Comparison of ENCODE assay signal across 7 mouse cellular contexts in the genomic region with DNA sequence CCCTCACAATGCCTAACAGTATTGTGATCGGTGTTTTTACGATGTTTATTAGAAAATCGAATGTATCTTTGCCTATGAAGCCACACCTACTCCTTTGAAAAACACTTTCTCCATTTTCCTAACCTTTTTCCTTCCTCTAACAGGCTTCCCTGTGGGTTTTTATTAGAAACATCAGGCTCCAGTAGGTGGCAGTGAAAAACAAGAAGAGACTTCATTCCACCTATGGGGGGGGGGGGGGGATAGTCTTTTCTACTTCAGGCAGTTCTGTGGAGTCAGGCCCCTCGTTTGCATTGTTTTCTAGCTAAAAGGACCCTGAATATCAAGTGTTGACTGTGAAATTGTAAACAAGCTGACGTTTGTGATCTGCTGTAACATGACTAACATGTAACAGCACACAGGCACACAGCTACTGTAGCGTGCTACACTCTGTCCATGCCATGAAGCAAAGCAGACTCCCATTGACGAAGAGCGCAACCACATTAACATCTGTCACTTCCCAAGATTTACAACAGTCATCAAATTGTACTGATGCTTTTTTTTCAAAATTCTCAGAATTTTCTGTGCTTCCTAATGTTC. TPM values are rescaled to one million over a fixed set of nuclear protein-coding genes. Genes with fewer than 3 reads are reported as not detected.
DNase-seq lines count a peak whose midpoint lies in the region; ATAC-seq and TF ChIP-seq lines count a peak whose summit lies in the region.

No protein-coding gene starts in this region.

- no peak overlapping the region for H3K4me2 ChIP-seq in liver, embryonic 12.5 days
- H3K4me2 ChIP-seq in hindbrain, postnatal 0 days (ENCODE audit: low read depth, low read length), result no peak overlapping the region

- no peak overlapping the region for H3K4me3 ChIP-seq in liver, adult 2 months (ENCODE audit: insufficient read depth, low read depth, low read length)
- no peak overlapping the region for H3K4me3 ChIP-seq in liver, embryonic 12.5 days
- no peak overlapping the region for H3K4me3 ChIP-seq in hindbrain, postnatal 0 days (ENCODE audit: low read length)

- WGBS in liver, adult 2 months, result 49% methylated on average over 8 of the region's 8 CpGs
- WGBS in liver, embryonic 12.5 days (ENCODE audit: insufficient replicate concordance), result 51% methylated on average over 8 of the region's 8 CpGs
- 57% methylated on average over 8 of the region's 8 CpGs for WGBS in hindbrain, postnatal 0 days

- no peak overlapping the region for H3K9ac ChIP-seq in liver, adult 2 months (ENCODE audit: low read depth, low read length)
- H3K9ac ChIP-seq in liver, embryonic 12.5 days, result no peak overlapping the region
- no peak overlapping the region for H3K9ac ChIP-seq in hindbrain, postnatal 0 days (replicated peaks; ENCODE audit: low read length)

- DNase-seq in liver, adult 2 months (ENCODE audit: extremely low read depth, low read depth, low spot score), result no peak
- peak; percentile 73 for DNase-seq in embryo, embryonic 10.5 days (ENCODE audit: low spot score)
- peak; percentile 71 for DNase-seq in hindbrain, postnatal 0 days (ENCODE audit: low spot score)
- DNase-seq in retina, embryonic 14.5 days (ENCODE audit: low spot score), result peak; percentile 26
- DNase-seq in urinary bladder, adult 2 months (ENCODE audit: low spot score), result no peak

- H3K36me3 ChIP-seq in liver, adult 2 months (ENCODE audit: control insufficient read depth, insufficient read depth, low read length), result peaks cover 14% of the 10 kb centered on the region
- H3K36me3 ChIP-seq in liver, embryonic 12.5 days, result peaks cover 21% of the 10 kb centered on the region
- peaks cover 22% of the 10 kb centered on the region; the same call in 1 of the 2 replicates for H3K36me3 ChIP-seq in hindbrain, postnatal 0 days (ENCODE audit: insufficient read depth, low read length)

- H3K27ac ChIP-seq in liver, adult 2 months (replicated peaks; ENCODE audit: insufficient read depth, low read depth, low read length), result no peak overlapping the region
- H3K27ac ChIP-seq in liver, embryonic 12.5 days, result no peak overlapping the region
- no peak overlapping the region for H3K27ac ChIP-seq in hindbrain, postnatal 0 days

- no peaks in the 10 kb centered on the region for H3K27me3 ChIP-seq in liver, adult 2 months (ENCODE audit: control insufficient read depth, insufficient read depth, low read length)
- H3K27me3 ChIP-seq in liver, embryonic 12.5 days (replicated peaks), result no peaks in the 10 kb centered on the region
- no peaks in the 10 kb centered on the region for H3K27me3 ChIP-seq in hindbrain, postnatal 0 days (ENCODE audit: insufficient read depth, low read length)

- peak; percentile 15; the same call in 1 of the 2 replicates for TF ChIP-seq CTCF in liver, adult 2 months (IDR thresholded peaks at IDR 0.05; ENCODE audit: low read depth, low read length)
- TF ChIP-seq CTCF in hindbrain, postnatal 0 days (IDR thresholded peaks at IDR 0.05; ENCODE audit: low read depth), result peak; percentile 69

- H3K9me3 ChIP-seq in liver, embryonic 12.5 days (replicated peaks), result no peaks in the 10 kb centered on the region
- no peaks in the 10 kb centered on the region for H3K9me3 ChIP-seq in hindbrain, postnatal 0 days (ENCODE audit: low read length)

- ATAC-seq in liver, embryonic 12.5 days, result no peak
- ATAC-seq in hindbrain, postnatal 0 days, result peak; percentile 69
- ATAC-seq in granulocyte monocyte progenitor cell, adult 5-6 weeks (replicated peaks; ENCODE audit: poor library complexity, severe bottlenecking), result no peak; the same call in 1 of the 2 replicates

- no peaks in the 10 kb centered on the region for H3K4me1 ChIP-seq in liver, adult 2 months (ENCODE audit: control insufficient read depth, insufficient read depth, low read length)
- no peaks in the 10 kb centered on the region for H3K4me1 ChIP-seq in liver, embryonic 12.5 days
- no peaks in the 10 kb centered on the region for H3K4me1 ChIP-seq in hindbrain, postnatal 0 days (ENCODE audit: insufficient read depth, low read length)

- H3K79me2 ChIP-seq in liver, adult 2 months (ENCODE audit: control insufficient read depth, insufficient read depth, low read length), result no peaks in the 10 kb centered on the region

- TF ChIP-seq POLR2A in liver, adult 2 months (IDR thresholded peaks at IDR 0.05; ENCODE audit: extremely low read depth, insufficient read depth, low read length), result no peak

RNA-seq across cellular contexts. Expression of gene Dnajc10, which starts 41.5 kb away (rescaled TPM):
- total RNA-seq in liver, adult 2 months (2014; rRNA removed), result 22.5 and 22.8 TPM in 2 replicates
- polyA plus RNA-seq in liver, adult 2 months (2012; rRNA removed), result 6.8 and 7.0 TPM in 2 replicates
- 28.9 and 29.1 TPM in 2 replicates for polyA plus RNA-seq in liver, embryonic 12.5 days (2016; fragmentation: Nextera tagmentation; extraction: Ambion mirVana)
- total RNA-seq in hindbrain, postnatal 0 days (2014; rRNA removed), result 51.8 and 58.2 TPM in 2 replicates
- polyA plus RNA-seq in hindbrain, postnatal 0 days (2015; fragmentation: Nextera tagmentation; extraction: Ambion mirVana), result 63.4 and 66.6 TPM in 2 replicates
- total RNA-seq in granulocyte monocyte progenitor cell, adult 5-6 weeks (2014; fragmentation: Nextera tagmentation), result 74.0 and 80.3 TPM in 2 replicates
- 129 and 136 TPM in 2 replicates for total RNA-seq in granulocyte monocyte progenitor cell, adult 5-6 weeks (2017)
- 44.5 and 47.1 TPM in 2 replicates for polyA plus RNA-seq in urinary bladder, adult 2 months (2012; rRNA removed)

Comparison
In these comparisons a context has a peak if more than half of its experiments do, and no peak if none do; other contexts are left out.
1. DNase-seq: peak in embryo, embryonic 10.5 days (single experiment), hindbrain, postnatal 0 days (single experiment) and retina, embryonic 14.5 days (single experiment); none in liver, adult 2 months (single experiment) and urinary bladder, adult 2 months (single experiment).